Mouse (Mus musculus) C2C12 (cell line): Measurements from ENCODE around the gene 4933402N03Rik. TPM values are rescaled to one million over a fixed set of nuclear protein-coding genes. Genes with fewer than 3 reads are reported as not detected.

Source experiments
- H3K27me3 ChIP-seq: one replicate; pipeline ENCODE4 v1.6.1; 2011; ENCODE audit not compliant: control insufficient read depth, insufficient read depth, insufficient read length
- H3K36me3 ChIP-seq: one replicate; pipeline ENCODE4 v1.6.1; 2011; ENCODE audit not compliant: control insufficient read depth, insufficient read depth
- H3K4me3 ChIP-seq: one replicate; pipeline ENCODE4 v1.5.1; 2011; ENCODE audit warnings: mild to moderate bottlenecking, control low read depth; ENCODE audit not compliant: poor library complexity, insufficient read depth, severe bottlenecking
- H3K79me2 ChIP-seq: one replicate; pipeline ENCODE4 v1.6.1; 2011; ENCODE audit not compliant: control insufficient read depth, insufficient read depth
- H3K79me3 ChIP-seq: one replicate; pipeline ENCODE4 v1.6.1; 2011; ENCODE audit warnings: low read depth, control low read depth
- H3ac ChIP-seq: one replicate; pipeline ENCODE3; 2011; ENCODE audit warnings: low read depth; ENCODE audit not compliant: control insufficient read depth, insufficient read length
- CEBPB ChIP-seq: IDR thresholded peaks from one replicate; pipeline ENCODE4 v1.6.1; 2011; ENCODE audit warnings: low read depth, mild to moderate bottlenecking, control low read depth, moderate library complexity
- CTCF ChIP-seq: IDR thresholded peaks from one replicate; pipeline ENCODE4 v1.5.1; 2011; ENCODE audit not compliant: control insufficient read depth, insufficient read depth, insufficient read length
- FOSL1 ChIP-seq: IDR thresholded peaks from one replicate; pipeline ENCODE4 v1.8.0; 2011; ENCODE audit warnings: mild to moderate bottlenecking, low read length; ENCODE audit not compliant: poor library complexity, insufficient read depth, severe bottlenecking
- MAX ChIP-seq: IDR thresholded peaks from one replicate; pipeline ENCODE4 v1.6.1; 2011; ENCODE audit warnings: mild to moderate bottlenecking, control low read depth
- MYOD1 ChIP-seq: IDR thresholded peaks from one replicate; pipeline ENCODE4 v1.6.1; 2011; ENCODE audit warnings: low read depth; ENCODE audit not compliant: control insufficient read depth, insufficient read length
- MYOG ChIP-seq: IDR thresholded peaks from one replicate; pipeline ENCODE4 v1.6.1; 2011; ENCODE audit not compliant: control insufficient read depth, insufficient read length; ENCODE audit errors: extremely low read depth
- USF1 ChIP-seq: IDR thresholded peaks from one replicate; pipeline ENCODE4 v1.6.1; 2011; ENCODE audit warnings: low read depth, mild to moderate bottlenecking, control low read depth, moderate library complexity
- long read RNA-seq, 2 experiments: library from polyadenylated mRNA; unstranded; transcript quantifications; one replicate each; pipeline ENCODE4 v2.0.0; 2019 to 2020
- polyA plus RNA-seq: library from polyadenylated mRNA; unstranded; fragments of >200 nt; fragmentation: generic; extraction: Trizol; gene quantifications from one replicate; pipeline ENCODE4 v1.2.1, GENCODE M21; 2012; ENCODE audit warnings: missing spikeins

Gene 4933402N03Rik
- not detected for polyA plus RNA-seq
- long read RNA-seq, experiment 1, result 0 reads
- long read RNA-seq, experiment 2, result 0 reads

DNA sequence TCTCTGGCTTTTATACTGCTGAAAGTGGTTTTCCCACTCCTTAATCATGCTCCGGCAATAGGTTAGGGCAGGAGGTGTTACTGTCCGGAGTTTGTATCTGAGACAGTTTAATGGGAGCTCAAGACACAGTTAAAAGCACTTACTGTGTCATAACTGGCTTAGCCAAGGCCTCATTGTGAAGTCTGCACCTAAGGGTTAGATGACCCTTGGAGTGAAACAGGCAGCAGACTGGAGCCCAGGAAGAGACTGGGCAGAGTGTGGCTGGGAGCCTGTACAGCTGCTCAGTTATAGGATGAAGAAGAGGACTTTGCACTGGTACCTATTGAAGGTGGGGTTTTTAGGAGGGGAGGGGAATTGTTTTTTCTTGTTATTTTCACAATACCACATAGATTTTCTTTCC lies at the start of gene 4933402N03Rik:
Gene 4933402N03Rik (minus strand): TSS at position 101 of the 400 bp plus-strand sequence.
- no peaks in the 10 kb centered on the region for H3K27me3 ChIP-seq
- H3ac ChIP-seq, result no peak within 1 kb of the TSS
- H3K4me3 ChIP-seq, result no peak within 1 kb of the TSS
- no peak for TF ChIP-seq MAX
- no peak for TF ChIP-seq MYOD1
- TF ChIP-seq CTCF, result no peak
- no peak for TF ChIP-seq MYOG
- TF ChIP-seq USF1, result no peak
- no peak for TF ChIP-seq CEBPB
- no peak for TF ChIP-seq FOSL1
- H3K36me3 ChIP-seq, result no peaks in the 10 kb centered on the region
- no peaks in the 10 kb centered on the region for H3K79me3 ChIP-seq
- H3K79me2 ChIP-seq, result no peaks in the 10 kb centered on the region

DNA sequence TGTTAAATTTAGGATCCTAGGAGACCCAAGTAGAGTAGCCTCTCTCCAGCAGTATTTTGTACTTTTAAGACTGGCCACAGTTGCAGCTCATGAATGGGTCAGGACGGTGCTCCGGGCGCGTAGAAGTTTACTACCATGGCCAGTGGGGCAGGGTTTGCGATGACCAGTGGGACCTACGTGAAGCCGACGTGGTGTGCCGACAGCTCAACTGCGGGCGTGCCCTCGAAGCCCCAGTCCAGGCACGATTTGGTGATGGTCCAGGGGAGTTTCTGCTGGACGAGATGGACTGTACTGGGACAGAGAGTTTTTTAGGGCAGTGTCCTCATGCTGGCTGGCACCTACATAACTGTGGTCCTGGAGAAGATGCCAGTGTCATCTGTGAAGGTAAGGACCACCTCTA lies 41.9 kb upstream of the 4933402N03Rik start:
- no peaks in the 10 kb centered on the region for H3K36me3 ChIP-seq
- no peaks in the 10 kb centered on the region for H3K79me3 ChIP-seq
- H3K79me2 ChIP-seq, result no peaks in the 10 kb centered on the region
- no peak overlapping the region for H3K4me3 ChIP-seq
- no peaks in the 10 kb centered on the region for H3K27me3 ChIP-seq
- no peak overlapping the region for H3ac ChIP-seq
- no peak for TF ChIP-seq FOSL1
- TF ChIP-seq MAX, result no peak
- TF ChIP-seq USF1, result no peak
- TF ChIP-seq MYOD1, result no peak
- no peak for TF ChIP-seq MYOG
- no peak for TF ChIP-seq CTCF
- TF ChIP-seq CEBPB, result no peak

DNA sequence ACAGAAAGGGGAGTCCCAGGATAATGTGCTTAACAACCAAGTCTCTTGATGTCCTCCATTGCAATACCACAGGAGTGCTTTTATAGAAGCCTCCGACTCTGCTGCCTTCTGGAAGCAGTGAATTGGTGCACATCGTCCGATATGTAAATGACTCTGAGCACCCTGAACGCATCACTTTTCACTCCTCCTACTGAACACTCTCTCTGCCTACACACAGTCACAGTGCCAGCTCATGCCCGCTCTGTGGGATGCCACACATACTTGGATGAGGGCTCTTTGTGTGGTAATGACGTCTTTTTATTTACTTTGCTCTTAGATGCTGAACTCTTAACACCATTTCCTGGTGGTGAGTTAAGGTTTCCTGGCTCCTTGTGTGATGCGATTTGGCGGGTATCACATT lies 40.9 kb upstream of the 4933402N03Rik start:
- no peaks in the 10 kb centered on the region for H3K27me3 ChIP-seq

DNA sequence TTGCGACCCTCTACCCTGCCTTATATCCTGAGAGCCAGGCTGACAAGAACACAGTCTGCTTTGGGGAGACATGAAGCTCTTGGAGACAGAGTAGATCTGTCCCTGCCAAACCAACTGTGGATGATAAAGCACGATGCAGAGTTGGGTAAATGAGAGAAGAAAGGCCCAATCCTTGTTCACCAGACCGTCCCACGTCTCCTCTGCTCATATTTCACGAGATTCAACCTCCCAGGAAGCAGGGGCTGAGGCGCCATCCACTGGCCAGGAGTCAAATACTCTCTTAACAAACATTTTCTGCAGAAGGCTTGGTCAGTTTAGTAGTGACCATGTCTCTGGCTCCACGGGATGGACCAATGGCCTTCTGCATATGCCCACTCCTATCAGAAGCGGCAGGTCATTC lies 38.2 kb upstream of the 4933402N03Rik start:
- Histone ChIP-seq H3K27me3 (no peaks in the 10 kb centered on the region), H3K79me2 (no peaks in the 10 kb centered on the region), H3ac (no peak overlapping the region), H3K4me3 (no peak overlapping the region), H3K36me3 (no peaks in the 10 kb centered on the region), H3K79me3 (no peaks in the 10 kb centered on the region)
- TF ChIP-seq CEBPB (no peak), MYOD1 (no peak), USF1 (no peak), FOSL1 (no peak), CTCF (no peak), MAX (no peak)

More for the DNA sequence above, 40.9 kb upstream of the 4933402N03Rik start:
- no peak overlapping the region for H3K4me3 ChIP-seq
- no peaks in the 10 kb centered on the region for H3K36me3 ChIP-seq
- no peak overlapping the region for H3ac ChIP-seq
- TF ChIP-seq FOSL1 (no peak), MAX (peak; percentile 6)
- no peaks in the 10 kb centered on the region for H3K79me2 ChIP-seq
- H3K79me3 ChIP-seq, result no peaks in the 10 kb centered on the region

DNA sequence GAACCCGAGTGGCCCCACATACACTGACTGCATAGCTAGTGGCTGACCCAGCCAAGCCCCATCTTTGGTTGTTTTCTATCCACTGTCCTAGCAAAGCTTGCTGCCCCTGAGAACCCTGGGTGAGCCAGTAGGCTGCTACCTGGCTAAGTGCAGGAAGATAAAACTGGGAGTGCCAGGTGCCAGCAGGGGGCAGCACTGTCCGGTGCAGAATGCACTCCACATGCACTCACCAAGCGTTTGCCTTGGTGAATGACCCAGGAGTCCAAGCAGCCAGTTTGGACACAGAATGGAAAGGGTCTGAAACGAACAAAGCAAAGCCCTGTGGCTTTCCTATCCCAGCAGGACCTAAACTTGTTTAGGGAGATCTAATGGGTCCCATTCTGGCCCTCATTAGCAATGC lies 36.6 kb upstream of the 4933402N03Rik start:
- TF ChIP-seq CTCF, result peak; percentile 38
- no peak for TF ChIP-seq USF1
- Histone ChIP-seq H3K36me3 (no peaks in the 10 kb centered on the region), H3K79me2 (no peaks in the 10 kb centered on the region), H3K79me3 (no peaks in the 10 kb centered on the region), H3K4me3 (no peak overlapping the region), H3ac (no peak overlapping the region), H3K27me3 (no peaks in the 10 kb centered on the region)

DNA sequence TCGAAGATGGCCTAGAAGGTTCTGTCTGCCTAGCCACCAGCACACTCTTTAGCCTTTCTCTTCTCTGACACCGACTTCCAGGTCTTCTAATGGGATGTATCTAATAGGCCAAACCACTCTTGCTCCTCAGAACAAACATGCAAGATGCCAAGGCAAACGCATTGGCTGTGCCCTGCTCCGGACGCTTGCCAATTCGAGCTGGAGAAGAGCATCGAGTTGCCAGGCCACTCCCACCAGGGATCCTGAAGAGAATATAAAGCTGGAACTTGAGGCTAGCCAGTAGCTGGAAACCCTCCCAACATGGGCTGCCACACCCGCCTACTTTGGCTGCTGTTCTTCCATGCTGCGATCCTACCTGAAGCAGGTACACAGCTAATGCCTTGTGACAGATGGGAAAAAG lies 28.0 kb upstream of the 4933402N03Rik start, which contains the start of gene 5430419D17Rik:
Gene 5430419D17Rik (plus strand): TSS at position 282 of the 400 bp plus-strand sequence.
- H3K4me3 ChIP-seq, result no peak within 1 kb of the TSS

More for the DNA sequence above, 28.0 kb upstream of the 4933402N03Rik start, which contains the start of gene 5430419D17Rik:
- Histone ChIP-seq H3K27me3 (no peaks in the 10 kb centered on the region), H3K36me3 (no peaks in the 10 kb centered on the region), H3K79me3 (no peaks in the 10 kb centered on the region), H3ac (no peak within 1 kb of the TSS), H3K79me2 (no peaks in the 10 kb centered on the region)
- TF ChIP-seq CTCF (no peak), USF1 (no peak), MYOG (no peak), MYOD1 (no peak), FOSL1 (no peak), CEBPB (no peak), MAX (no peak)
